In genomic region chr3:94932279-94932678, GRCm38 (mm10) we compare ENCODE assay signal across 7 mouse cellular contexts. TPM values are rescaled to one million over a fixed set of nuclear protein-coding genes. Genes with fewer than 3 reads are reported as not detected.
DNase-seq lines count a peak whose midpoint lies in the region; ATAC-seq and TF ChIP-seq lines count a peak whose summit lies in the region.
"Not testable (repeated sequence)": the region's sequence is repeated elsewhere in the genome, so short reads cannot be mapped to it uniquely, and the experiment has no call there.

No protein-coding gene starts in this region.

- H3K4me3 ChIP-seq in embryonic facial prominence, embryonic 15.5 days (replicated peaks); heart, embryonic 13.5 days; hindbrain, postnatal 0 days (ENCODE audit: low read length); kidney, postnatal 0 days (replicated peaks; ENCODE audit: low read depth, low read length); liver, embryonic 12.5 days; lung, postnatal 0 days (ENCODE audit: low read depth, low read length); neural tube, embryonic 15.5 days (replicated peaks): not testable (repeated sequence)

- H3K4me1 ChIP-seq in embryonic facial prominence, embryonic 15.5 days: peaks cover 11% of the 10 kb centered on the region
- peaks cover 30% of the 10 kb centered on the region for H3K4me1 ChIP-seq in heart, embryonic 13.5 days
- not testable (repeated sequence) for H3K4me1 ChIP-seq in hindbrain, postnatal 0 days (ENCODE audit: insufficient read depth, low read length); kidney, postnatal 0 days (replicated peaks; ENCODE audit: insufficient read depth, low read length); lung, postnatal 0 days (ENCODE audit: insufficient read depth, low read depth, low read length)
- peaks cover 73% of the 10 kb centered on the region for H3K4me1 ChIP-seq in liver, embryonic 12.5 days
- H3K4me1 ChIP-seq in neural tube, embryonic 15.5 days: peaks cover 11% of the 10 kb centered on the region; the same call in 1 of the 2 replicates

- H3K27ac ChIP-seq in embryonic facial prominence, embryonic 15.5 days (replicated peaks): peak overlapping the region; percentile 85
- H3K27ac ChIP-seq in heart, embryonic 13.5 days (replicated peaks): peak overlapping the region; percentile 94
- H3K27ac ChIP-seq in hindbrain, postnatal 0 days: peak overlapping the region; percentile 77; the same call in 1 of the 2 replicates
- H3K27ac ChIP-seq in kidney, postnatal 0 days: peak overlapping the region; percentile 91
- H3K27ac ChIP-seq in liver, embryonic 12.5 days: peak overlapping the region; percentile 85
- peak overlapping the region; percentile 95 for H3K27ac ChIP-seq in lung, postnatal 0 days (ENCODE audit: low read length)
- H3K27ac ChIP-seq in neural tube, embryonic 15.5 days (replicated peaks): peak overlapping the region; percentile 45

- H3K36me3 ChIP-seq in embryonic facial prominence, embryonic 15.5 days; heart, embryonic 13.5 days; hindbrain, postnatal 0 days (ENCODE audit: insufficient read depth, low read length); kidney, postnatal 0 days (ENCODE audit: insufficient read depth, low read length); liver, embryonic 12.5 days; lung, postnatal 0 days (ENCODE audit: insufficient read depth, low read length); neural tube, embryonic 15.5 days: not testable (repeated sequence)

- not testable (repeated sequence) for DNase-seq in hindbrain, postnatal 0 days (ENCODE audit: low spot score)
- peak; percentile 42 for DNase-seq in kidney, postnatal 0 days (ENCODE audit: low spot score)
- peak; percentile 52 for DNase-seq in lung, postnatal 0 days (ENCODE audit: low spot score)

- not testable (repeated sequence) for TF ChIP-seq EP300 in lung, postnatal 0 days (IDR thresholded peaks at IDR 0.05)

- 46% methylated on average over 2 of the region's 2 CpGs for WGBS in embryonic facial prominence, embryonic 15.5 days
- WGBS in heart, embryonic 13.5 days: 58% methylated on average over 2 of the region's 2 CpGs
- WGBS in hindbrain, postnatal 0 days: 61% methylated on average over 2 of the region's 2 CpGs
- WGBS in kidney, postnatal 0 days: 31% methylated on average over 2 of the region's 2 CpGs
- 49% methylated on average over 2 of the region's 2 CpGs for WGBS in liver, embryonic 12.5 days (ENCODE audit: insufficient replicate concordance)
- 19% methylated on average over 2 of the region's 2 CpGs for WGBS in lung, postnatal 0 days
- WGBS in neural tube, embryonic 15.5 days: 61% methylated on average over 2 of the region's 2 CpGs

- H3K27me3 ChIP-seq in embryonic facial prominence, embryonic 15.5 days; heart, embryonic 13.5 days (replicated peaks); hindbrain, postnatal 0 days (ENCODE audit: insufficient read depth, low read length); kidney, postnatal 0 days (ENCODE audit: insufficient read depth, low read length); liver, embryonic 12.5 days (replicated peaks); lung, postnatal 0 days (replicated peaks; ENCODE audit: insufficient read depth, low read length); neural tube, embryonic 15.5 days (replicated peaks): not testable (repeated sequence)

- not testable (repeated sequence) for H3K4me2 ChIP-seq in embryonic facial prominence, embryonic 15.5 days (replicated peaks); kidney, postnatal 0 days (ENCODE audit: low read length); lung, postnatal 0 days (replicated peaks; ENCODE audit: low read depth, low read length)
- peak overlapping the region; percentile 76 for H3K4me2 ChIP-seq in heart, embryonic 13.5 days
- H3K4me2 ChIP-seq in hindbrain, postnatal 0 days (ENCODE audit: low read depth, low read length): peak overlapping the region; percentile 46; the same call in 1 of the 2 replicates
- peak overlapping the region; percentile 74 for H3K4me2 ChIP-seq in liver, embryonic 12.5 days
- H3K4me2 ChIP-seq in neural tube, embryonic 15.5 days: peak overlapping the region; percentile 54

- not testable (repeated sequence) for H3K9ac ChIP-seq in embryonic facial prominence, embryonic 15.5 days; hindbrain, postnatal 0 days (replicated peaks; ENCODE audit: low read length); kidney, postnatal 0 days (ENCODE audit: low read depth, low read length); liver, embryonic 12.5 days; lung, postnatal 0 days (replicated peaks; ENCODE audit: low read depth); neural tube, embryonic 15.5 days (replicated peaks)
- 0 out of 2 replicates have a peak overlapping the region, but pooled peaks have one; percentile 37 for H3K9ac ChIP-seq in heart, embryonic 13.5 days

- peak; percentile 32; the same call in 1 of the 2 replicates for ATAC-seq in embryonic facial prominence, embryonic 15.5 days (ENCODE audit: insufficient number of reproducible peaks, low FRiP score, low TSS enrichment, low read depth)
- not testable (repeated sequence) for ATAC-seq in heart, embryonic 13.5 days (ENCODE audit: extremely low read depth, insufficient number of reproducible peaks, low FRiP score, low TSS enrichment); hindbrain, postnatal 0 days; kidney, postnatal 0 days (replicated peaks; ENCODE audit: low FRiP score, low read depth); liver, embryonic 12.5 days; lung, postnatal 0 days; neural tube, embryonic 15.5 days (ENCODE audit: low FRiP score)

- not testable (repeated sequence) for TF ChIP-seq CTCF in hindbrain, postnatal 0 days (IDR thresholded peaks at IDR 0.05; ENCODE audit: low read depth); kidney, postnatal 0 days (IDR thresholded peaks at IDR 0.05; ENCODE audit: low read depth); lung, postnatal 0 days (IDR thresholded peaks at IDR 0.05)

- not testable (repeated sequence) for H3K9me3 ChIP-seq in embryonic facial prominence, embryonic 15.5 days (replicated peaks); heart, embryonic 13.5 days; hindbrain, postnatal 0 days (ENCODE audit: low read length); kidney, postnatal 0 days (replicated peaks; ENCODE audit: low read length); liver, embryonic 12.5 days (replicated peaks); lung, postnatal 0 days (ENCODE audit: low read length); neural tube, embryonic 15.5 days (replicated peaks)

RNA-seq across cellular contexts. Expression of gene Selenbp1, which starts 0.6 kb away (rescaled TPM):
- 51.5 and 61.5 TPM in 2 replicates for polyA plus RNA-seq in embryonic facial prominence, embryonic 15.5 days (2015; fragmentation: Nextera tagmentation; extraction: Ambion mirVana)
- polyA plus RNA-seq in heart, embryonic 13.5 days (2015; fragmentation: Nextera tagmentation; extraction: Ambion mirVana): 50.9 and 63.2 TPM in 2 replicates
- 32.8 and 36.5 TPM in 2 replicates for total RNA-seq in hindbrain, postnatal 0 days (2014; rRNA removed)
- 19.9 and 21.3 TPM in 2 replicates for polyA plus RNA-seq in hindbrain, postnatal 0 days (2015; fragmentation: Nextera tagmentation; extraction: Ambion mirVana)
- polyA plus RNA-seq in kidney, postnatal 0 days (2015; fragmentation: Nextera tagmentation; extraction: Ambion mirVana): 131 and 168 TPM in 2 replicates
- polyA plus RNA-seq in liver, embryonic 12.5 days (2016; fragmentation: Nextera tagmentation; extraction: Ambion mirVana): 53.9 and 54.0 TPM in 2 replicates
- 1,021 and 1,046 TPM in 2 replicates for polyA plus RNA-seq in lung, postnatal 0 days (2015; fragmentation: Nextera tagmentation; extraction: Ambion mirVana)
- polyA plus RNA-seq in neural tube, embryonic 15.5 days (2015; fragmentation: Nextera tagmentation; extraction: Ambion mirVana): 15.3 and 28.7 TPM in 2 replicates

RNA-seq across cellular contexts. Expression of gene Rfx5, which starts 21.6 kb away (rescaled TPM):
- 8.7 and 11.0 TPM in 2 replicates for polyA plus RNA-seq in embryonic facial prominence, embryonic 15.5 days (2015; fragmentation: Nextera tagmentation; extraction: Ambion mirVana)
- 5.4 and 6.3 TPM in 2 replicates for polyA plus RNA-seq in heart, embryonic 13.5 days (2015; fragmentation: Nextera tagmentation; extraction: Ambion mirVana)
- 13.9 and 18.3 TPM in 2 replicates for total RNA-seq in hindbrain, postnatal 0 days (2014; rRNA removed)
- polyA plus RNA-seq in hindbrain, postnatal 0 days (2015; fragmentation: Nextera tagmentation; extraction: Ambion mirVana): 5.4 and 5.8 TPM in 2 replicates
- 5.9 and 6.8 TPM in 2 replicates for polyA plus RNA-seq in kidney, postnatal 0 days (2015; fragmentation: Nextera tagmentation; extraction: Ambion mirVana)
- 2.6 and 3.6 TPM in 2 replicates for polyA plus RNA-seq in liver, embryonic 12.5 days (2016; fragmentation: Nextera tagmentation; extraction: Ambion mirVana)
- polyA plus RNA-seq in lung, postnatal 0 days (2015; fragmentation: Nextera tagmentation; extraction: Ambion mirVana): 3.3 and 3.5 TPM in 2 replicates
- 7.1 and 8.0 TPM in 2 replicates for polyA plus RNA-seq in neural tube, embryonic 15.5 days (2015; fragmentation: Nextera tagmentation; extraction: Ambion mirVana)

RNA-seq across cellular contexts. Expression of gene Pi4kb, which starts 42.3 kb away (rescaled TPM):
- polyA plus RNA-seq in embryonic facial prominence, embryonic 15.5 days (2015; fragmentation: Nextera tagmentation; extraction: Ambion mirVana): 24.3 and 29.0 TPM in 2 replicates
- 14.0 and 17.6 TPM in 2 replicates for polyA plus RNA-seq in heart, embryonic 13.5 days (2015; fragmentation: Nextera tagmentation; extraction: Ambion mirVana)
- total RNA-seq in hindbrain, postnatal 0 days (2014; rRNA removed): 57.1 and 85.4 TPM in 2 replicates
- 19.2 and 22.7 TPM in 2 replicates for polyA plus RNA-seq in hindbrain, postnatal 0 days (2015; fragmentation: Nextera tagmentation; extraction: Ambion mirVana)
- 20.2 and 20.7 TPM in 2 replicates for polyA plus RNA-seq in kidney, postnatal 0 days (2015; fragmentation: Nextera tagmentation; extraction: Ambion mirVana)
- polyA plus RNA-seq in liver, embryonic 12.5 days (2016; fragmentation: Nextera tagmentation; extraction: Ambion mirVana): 12.6 and 13.1 TPM in 2 replicates
- polyA plus RNA-seq in lung, postnatal 0 days (2015; fragmentation: Nextera tagmentation; extraction: Ambion mirVana): 13.6 and 15.6 TPM in 2 replicates
- polyA plus RNA-seq in neural tube, embryonic 15.5 days (2015; fragmentation: Nextera tagmentation; extraction: Ambion mirVana): 22.5 and 23.8 TPM in 2 replicates

RNA-seq across cellular contexts. Expression of gene Psmb4, which starts 45.5 kb away (rescaled TPM):
- polyA plus RNA-seq in embryonic facial prominence, embryonic 15.5 days (2015; fragmentation: Nextera tagmentation; extraction: Ambion mirVana): 328 and 351 TPM in 2 replicates
- 242 and 287 TPM in 2 replicates for polyA plus RNA-seq in heart, embryonic 13.5 days (2015; fragmentation: Nextera tagmentation; extraction: Ambion mirVana)
- total RNA-seq in hindbrain, postnatal 0 days (2014; rRNA removed): 288 and 314 TPM in 2 replicates
- polyA plus RNA-seq in hindbrain, postnatal 0 days (2015; fragmentation: Nextera tagmentation; extraction: Ambion mirVana): 370 and 383 TPM in 2 replicates
- polyA plus RNA-seq in kidney, postnatal 0 days (2015; fragmentation: Nextera tagmentation; extraction: Ambion mirVana): 317 and 329 TPM in 2 replicates
- polyA plus RNA-seq in liver, embryonic 12.5 days (2016; fragmentation: Nextera tagmentation; extraction: Ambion mirVana): 207 and 214 TPM in 2 replicates
- polyA plus RNA-seq in lung, postnatal 0 days (2015; fragmentation: Nextera tagmentation; extraction: Ambion mirVana): 234 and 249 TPM in 2 replicates
- 371 and 373 TPM in 2 replicates for polyA plus RNA-seq in neural tube, embryonic 15.5 days (2015; fragmentation: Nextera tagmentation; extraction: Ambion mirVana)

Comparison
In these comparisons a context has a peak if more than half of its experiments do, and no peak if none do; other contexts are left out.
1. H3K27ac ChIP-seq: peak in every context shown above with its lines; median percentile 95 in lung, postnatal 0 days; 94 in heart, embryonic 13.5 days; 91 in kidney, postnatal 0 days; 85 in embryonic facial prominence, embryonic 15.5 days; 85 in liver, embryonic 12.5 days; 77 in hindbrain, postnatal 0 days; 45 in neural tube, embryonic 15.5 days.